Mouse (Mus musculus) spleen, adult 2 months (tissue): ENCODE results near the gene Pmel. TPM values are rescaled to one million over a fixed set of nuclear protein-coding genes. Genes with fewer than 3 reads are reported as not detected.

Experiments used
- DNase-seq, 2 experiments: peaks; one replicate each; pipeline versions ENCODE4 v3.0.0 to v3.0.0-alpha.2; 2012 to 2021; ENCODE audit warnings: low spot score in 2 of 2, low read depth in 1 of 2
- H3K27ac ChIP-seq: fragments of 200-500 bp; 2 replicates; pipeline ENCODE4 v1.5.1; 2012; ENCODE audit warnings: low read length, inconsistent platforms; ENCODE audit not compliant: insufficient read depth
- H3K27me3 ChIP-seq: fragments of 200-500 bp; 2 replicates; pipeline ENCODE4 v1.6.1; 2012; ENCODE audit warnings: mild to moderate bottlenecking, moderate library complexity, low read length, inconsistent platforms; ENCODE audit not compliant: control insufficient read depth, insufficient read depth
- H3K36me3 ChIP-seq: fragments of 200-500 bp; 2 replicates; pipeline ENCODE4 v1.6.1; 2012; ENCODE audit warnings: mild to moderate bottlenecking, low read length, inconsistent platforms; ENCODE audit not compliant: control insufficient read depth, insufficient read depth
- H3K4me1 ChIP-seq: fragments of 200-500 bp; 2 replicates; pipeline ENCODE4 v1.6.1; 2011; ENCODE audit warnings: inconsistent platforms; ENCODE audit not compliant: control insufficient read depth, insufficient read depth, insufficient read length
- H3K4me3 ChIP-seq: fragments of 200-500 bp; 2 replicates; pipeline ENCODE4 v1.5.1; 2011; ENCODE audit warnings: mild to moderate bottlenecking, inconsistent platforms; ENCODE audit not compliant: insufficient read depth, insufficient read length; ENCODE audit errors: extremely low read depth
- CTCF ChIP-seq: fragments of 200-500 bp; IDR thresholded peaks from 2 replicates; pipeline ENCODE4 v1.5.1; 2011; ENCODE audit warnings: mild to moderate bottlenecking, inconsistent platforms; ENCODE audit not compliant: insufficient read depth, insufficient read length, insufficient replicate concordance; ENCODE audit errors: extremely low read depth
- POLR2A ChIP-seq: fragments of 200-500 bp; IDR thresholded peaks from 2 replicates; pipeline ENCODE4 v1.6.1; 2011; ENCODE audit warnings: low read depth, low read length, inconsistent platforms
- WGBS: fragments of 180-500 bp; shearing (Covaris S2); methylation state at CpG from one replicate; pipeline ENCODE4 v1.1.7; 2018; 5-methylcytosine and 5-hydroxymethylcytosine counted together
- polyA plus RNA-seq: library from polyadenylated mRNA; depleted of rRNA; stranded (reverse); fragments of >200 nt; gene quantifications from 2 replicates; pipeline ENCODE4 v1.2.3, GENCODE M21; 2012

The Pmel gene
- polyA plus RNA-seq, 1 experiment, result 9.3 TPM

- H3K36me3 ChIP-seq, result peaks cover 40% of the 10 kb centered on the region
- DNase-seq, result no peak
- WGBS, result 85% methylated on average over 5 of the region's 5 CpGs
These were observed 24.1 kb downstream of the Pmel start for GRCm38 (mm10) chr10:128728059-128728458.

GRCm38 (mm10) chr10:128731002-128731433 is 27.0 kb downstream of the Pmel start:
- Histone ChIP-seq H3K4me1 (peaks cover 2% of the 10 kb centered on the region; the same call in 1 of the 2 replicates), H3K27ac (no peak overlapping the region), H3K36me3 (peaks cover 52% of the 10 kb centered on the region), H3K4me3 (no peak overlapping the region), H3K27me3 (no peaks in the 10 kb centered on the region)
- 26% methylated on average over 10 of the region's 10 CpGs for WGBS
- TF ChIP-seq CTCF (peak; percentile 81; the same call in 1 of the 2 replicates), POLR2A (no peak)
- peak in 1 of 2 experiments; percentile 72 for DNase-seq

More at GRCm38 (mm10) chr10:128728059-128728458, 24.1 kb downstream of the Pmel start:
- no peak overlapping the region for H3K4me3 ChIP-seq
- no peak for TF ChIP-seq CTCF
- TF ChIP-seq POLR2A, result no peak
- H3K27me3 ChIP-seq, result no peaks in the 10 kb centered on the region
- H3K4me1 ChIP-seq, result peaks cover 2% of the 10 kb centered on the region; the same call in 1 of the 2 replicates
- no peak overlapping the region for H3K27ac ChIP-seq

- Histone ChIP-seq H3K27me3 (no peaks in the 10 kb centered on the region), H3K4me3 (no peak overlapping the region), H3K4me1 (peaks cover 2% of the 10 kb centered on the region; the same call in 1 of the 2 replicates), H3K36me3 (peaks cover 59% of the 10 kb centered on the region), H3K27ac (no peak overlapping the region)
- TF ChIP-seq CTCF (no peak), POLR2A (no peak)
- DNase-seq, result no peak
These were observed 28.0 kb downstream of the Pmel start for GRCm38 (mm10) chr10:128731992-128732391.

GRCm38 (mm10) chr10:128737435-128737834 is 33.4 kb downstream of the Pmel start:
- Histone ChIP-seq H3K4me1 (peaks cover 2% of the 10 kb centered on the region; the same call in 1 of the 2 replicates), H3K27me3 (no peaks in the 10 kb centered on the region), H3K27ac (no peak overlapping the region), H3K36me3 (peaks cover 38% of the 10 kb centered on the region), H3K4me3 (no peak overlapping the region)
- no peak for DNase-seq
- TF ChIP-seq CTCF (no peak), POLR2A (no peak)
- WGBS, result 67% methylated on average over 15 of the region's 15 CpGs

GRCm38 (mm10) chr10:128740296-128740695 is 36.3 kb downstream of the Pmel start:
- Histone ChIP-seq H3K4me3 (no peak overlapping the region), H3K27ac (no peak overlapping the region), H3K4me1 (peaks cover 2% of the 10 kb centered on the region; the same call in 1 of the 2 replicates), H3K27me3 (no peaks in the 10 kb centered on the region), H3K36me3 (peaks cover 22% of the 10 kb centered on the region)
- 52% methylated on average over 2 of the region's 2 CpGs for WGBS
- TF ChIP-seq POLR2A, result no peak
- TF ChIP-seq CTCF, result no peak
- DNase-seq, result no peak

GRCm38 (mm10) chr10:128742616-128743015 is 38.6 kb downstream of the Pmel start:
- no peak for DNase-seq

GRCm38 (mm10) chr10:128743235-128743634 is 39.2 kb downstream of the Pmel start:
- no peak for TF ChIP-seq CTCF
- no peak for TF ChIP-seq POLR2A
- Histone ChIP-seq H3K27me3 (no peaks in the 10 kb centered on the region), H3K4me1 (peaks cover 5% of the 10 kb centered on the region; the same call in 1 of the 2 replicates), H3K36me3 (peaks cover 4% of the 10 kb centered on the region), H3K27ac (peak overlapping the region; percentile 97), H3K4me3 (peak overlapping the region; percentile 97)
- no peak for DNase-seq
- 1% methylated on average over 7 of the region's 7 CpGs for WGBS

More at GRCm38 (mm10) chr10:128742616-128743015, 38.6 kb downstream of the Pmel start:
- no peak for TF ChIP-seq CTCF
- no peak for TF ChIP-seq POLR2A
- no peaks in the 10 kb centered on the region for H3K27me3 ChIP-seq
- H3K27ac ChIP-seq, result peak overlapping the region; percentile 40; the same call in 1 of the 2 replicates
- H3K36me3 ChIP-seq, result peaks cover 6% of the 10 kb centered on the region
- peaks cover 5% of the 10 kb centered on the region; the same call in 1 of the 2 replicates for H3K4me1 ChIP-seq
- peak overlapping the region; percentile 97 for H3K4me3 ChIP-seq
- 39% methylated on average over 4 of the region's 4 CpGs for WGBS
